In genomic region chrX:140491884-140492571, GRCm38 (mm10) we compare ENCODE assay signal across 8 mouse cellular contexts. TPM values are rescaled to one million over a fixed set of nuclear protein-coding genes. Genes with fewer than 3 reads are reported as not detected.
DNase-seq lines count a peak whose midpoint lies in the region; ATAC-seq and TF ChIP-seq lines count a peak whose summit lies in the region.

No protein-coding gene starts in this region.

- H3K27me3 ChIP-seq in spleen, adult 2 months (ENCODE audit: control insufficient read depth, insufficient read depth, low read length) = no peaks in the 10 kb centered on the region

- peak; percentile 54; the same call in 1 of the 2 replicates for TF ChIP-seq CTCF in spleen, adult 2 months (IDR thresholded peaks at IDR 0.05; ENCODE audit: extremely low read depth, insufficient read depth, insufficient read length, insufficient replicate concordance)

- H3K4me1 ChIP-seq in spleen, adult 2 months (ENCODE audit: control insufficient read depth, insufficient read depth, insufficient read length) = no peaks in the 10 kb centered on the region; the same call in 1 of the 2 replicates

- no peaks in the 10 kb centered on the region for H3K36me3 ChIP-seq in spleen, adult 2 months (ENCODE audit: control insufficient read depth, insufficient read depth, low read length)

- H3K27ac ChIP-seq in spleen, adult 2 months (ENCODE audit: insufficient read depth, low read length) = no peak overlapping the region

- 42% methylated on average over 10 of the region's 10 CpGs for WGBS in spleen, adult 2 months

- H3K4me3 ChIP-seq in spleen, adult 2 months (ENCODE audit: extremely low read depth, insufficient read depth, insufficient read length) = no peak overlapping the region

- peak; percentile 63 for DNase-seq in gastrocnemius, adult 18-20 months (ENCODE audit: low spot score)
- DNase-seq in gastrocnemius, postnatal 36 days = no peak
- DNase-seq in spleen, adult 2 months (ENCODE audit: low read depth in 1 of 2, low spot score in 2 of 2) = peak; percentile 39 to 40
- DNase-seq in spleen, adult 12 weeks (ENCODE audit: low spot score) = no peak
- peak; percentile 42 for DNase-seq in cerebellum, adult 9-10 months
- peak; percentile 52 to 63 for DNase-seq in kidney, postnatal 25 days

- ATAC-seq in megakaryocyte progenitor cell, adult 5-6 weeks (replicated peaks; ENCODE audit: poor library complexity) = peak; percentile 85
- ATAC-seq in erythroblast, adult 5-6 weeks (replicated peaks; ENCODE audit: low FRiP score, poor library complexity, severe bottlenecking) = no peak

- intact Hi-C loops in gastrocnemius, postnatal 36 days (cut with DNase I) = loop anchor here (5.0 to 10.0 kb wide), 2 partner anchors 110 to 353 kb away; partner anchors contain the start of gene Tsc22d3

- no peak for TF ChIP-seq POLR2A in spleen, adult 2 months (IDR thresholded peaks at IDR 0.05; ENCODE audit: low read depth, low read length)

RNA-seq across cellular contexts. Expression of gene Prps1, which starts 35.6 kb away (rescaled TPM):
- 10 to 100 TPM; 38.4 to 40.8 TPM for total RNA-seq in gastrocnemius, adult 18-20 months (2021)
- total RNA-seq in gastrocnemius, postnatal 36 days (2021) = 10 to 100 TPM; 28.9 to 29.8 TPM
- 5.5 and 6.2 TPM in 2 replicates for polyA plus RNA-seq in spleen, adult 2 months (2012; rRNA removed)
- 95.7 and 101 TPM in 2 replicates for total RNA-seq in megakaryocyte progenitor cell, adult 5-6 weeks (2015)
- 76.2 and 93.0 TPM in 2 replicates for total RNA-seq in megakaryocyte progenitor cell, adult 5-6 weeks (2017)
- total RNA-seq in erythroblast, adult 5-6 weeks (2015; ENCODE audit: low replicate concordance) = 13.8 and 14.8 TPM in 2 replicates
- total RNA-seq in erythroblast, adult 5-6 weeks (2017; ENCODE audit: low replicate concordance) = 9.0 and 10.5 TPM in 2 replicates

Comparison
In these comparisons a context has a peak if more than half of its experiments do, and no peak if none do; other contexts are left out.
1. DNase-seq: peak in gastrocnemius, adult 18-20 months (single experiment), spleen, adult 2 months (2 of 2), cerebellum, adult 9-10 months (single experiment) and kidney, postnatal 25 days (2 of 2); none in gastrocnemius, postnatal 36 days (0 of 2) and spleen, adult 12 weeks (single experiment).